Mouse (Mus musculus) left cerebral cortex, postnatal 4 days (tissue): ENCODE data around the gene Gm10840. TPM values are rescaled to one million over a fixed set of nuclear protein-coding genes. Genes with fewer than 3 reads are reported as not detected.
"Not testable (repeated sequence)": the region's sequence is repeated elsewhere in the genome, so short reads cannot be mapped to it uniquely, and the experiment has no call there.

ENCODE experiments used
- DNase-seq: peaks from one replicate; pipeline ENCODE4 v3.0.0-alpha.2; 2022
- intact Hi-C: fragments of 180-260 bp; cut with DNase I; formaldehyde crosslinking; loops from one replicate; pipeline ENCODE4 v1.15.1; 2025
- total RNA-seq, 2 experiments: library from RNA; stranded (reverse); gene quantifications; 2 replicates each; pipeline ENCODE4 v1.2.3; 2021

Gm10840 gene
- total RNA-seq, 2 experiments from 2014 or later: not detected

GRCm38 (mm10) chr11:106194891-106195290, 34.2 kb downstream of the Gm10840 start:
- DNase-seq: no peak
- intact Hi-C loops: no loop called here

- no peak for DNase-seq
- intact Hi-C loops: no loop called here
These were observed 34.7 kb downstream of the Gm10840 start for GRCm38 (mm10) chr11:106195341-106195740.

- intact Hi-C loops: no loop called here
- DNase-seq: no peak
These were observed 37.6 kb downstream of the Gm10840 start for GRCm38 (mm10) chr11:106198277-106198676.

GRCm38 (mm10) chr11:106199997-106200396, 39.3 kb downstream of the Gm10840 start:
- intact Hi-C loops, DNase-seq: not testable (repeated sequence)

GRCm38 (mm10) chr11:106200756-106201155, 40.1 kb downstream of the Gm10840 start:
- intact Hi-C loops: no loop called here
- DNase-seq: no peak

- no peak for DNase-seq
- intact Hi-C loops: no loop called here
These were observed 40.9 kb downstream of the Gm10840 start for GRCm38 (mm10) chr11:106201337-106202122.

GRCm38 (mm10) chr11:106202123-106202465, 41.4 kb downstream of the Gm10840 start, which contains the start of gene Strada:
Strada (minus strand) TSS chr11:106202168.
- intact Hi-C loops: no loop called here
- DNase-seq: no peak

Other genes with a start within 250 kb of the Gm10840 start
- 10 to 100 TPM; 36.6 to 38.9 TPM for gene Cyb561, start 207.5 kb upstream of the Gm10840 start, total RNA-seq
- 1 to 10 TPM; 8.1 to 9.8 TPM for gene Ace, start 192.9 kb upstream of the Gm10840 start, total RNA-seq
- not detected for gene Ace3, start 166.2 kb upstream of the Gm10840 start, total RNA-seq
- gene Kcnh6, start 152.7 kb upstream of the Gm10840 start, total RNA-seq: 1 to 10 TPM; 1.4 to 1.7 TPM
- 100 to 1,000 TPM; 167 to 185 TPM for gene Dcaf7, start 124.0 kb upstream of the Gm10840 start, total RNA-seq
- 10 to 100 TPM; 12.3 to 12.8 TPM for gene Taco1, start 94.8 kb upstream of the Gm10840 start, total RNA-seq
- 10 to 100 TPM; 30.7 to 31.9 TPM for gene Map3k3, start 76.2 kb upstream of the Gm10840 start, total RNA-seq
- gene Limd2, start within 50 bp of the Gm10840 start, total RNA-seq: 10 to 100 TPM; 81.2 to 84.6 TPM
- gene Strada, start 41.3 kb downstream of the Gm10840 start, total RNA-seq: 10 to 100 TPM; 27.3 to 28.5 TPM
- 10 to 100 TPM; 69.4 to 74.7 TPM for gene Ccdc47, start 55.5 kb downstream of the Gm10840 start, total RNA-seq
- 10 to 100 TPM; 79.8 to 81.0 TPM for gene Ddx42, start 56.1 kb downstream of the Gm10840 start, total RNA-seq
- gene Ftsj3, start 95.2 kb downstream of the Gm10840 start, total RNA-seq: 10 to 100 TPM; 34.6 to 35.1 TPM
- gene Psmc5, start 95.3 kb downstream of the Gm10840 start, total RNA-seq: 100 to 1,000 TPM; 111 to 112 TPM
- gene Smarcd2, start 112.1 kb downstream of the Gm10840 start, total RNA-seq: 10 to 100 TPM; 13.9 to 17.8 TPM
- gene Tcam1, start 115.8 kb downstream of the Gm10840 start, total RNA-seq: under 1 TPM; 0.18 to 0.28 TPM
- gene Gh, start 141.0 kb downstream of the Gm10840 start, total RNA-seq: not detected
- gene Cd79b, start 153.9 kb downstream of the Gm10840 start, total RNA-seq: under 1 TPM; 0.30 to 0.98 TPM
- gene Scn4a, start 192.4 kb downstream of the Gm10840 start, total RNA-seq: not detected
- not detected for gene Prr29, start 204.6 kb downstream of the Gm10840 start, total RNA-seq
- 1 to 10 TPM; 4.4 to 6.2 TPM for gene Icam2, start 227.2 kb downstream of the Gm10840 start, total RNA-seq